In genomic region chr15:96936705-96937346, GRCm38 (mm10) we compare ENCODE assay signal across 9 mouse cellular contexts.
A peak's percentile ranks its signal among the peaks of the same experiment; 100 is the strongest.
DNase-seq lines count a peak whose midpoint lies in the region; ATAC-seq and TF ChIP-seq lines count a peak whose summit lies in the region.
"Had no signal": no experiment of that assay in that cellular context is flagged by ENCODE, and none has a peak within 500 bp of the region (broad histone marks: within the 10 kb centered on the region; RNA-seq: fewer than 3 reads in every experiment).

No protein-coding gene starts in this region.

- peak; percentile 100 for TF ChIP-seq CTCF in brain, embryonic 14.5 days (IDR thresholded peaks at IDR 0.05; ENCODE audit: borderline replicate concordance, extremely low read depth, insufficient read depth, insufficient read length)

- ATAC-seq in erythroblast, adult 5-6 weeks (replicated peaks; ENCODE audit: low FRiP score, poor library complexity, severe bottlenecking), result peak; percentile 95
- peak; percentile 68; the same call in 1 of the 2 replicates for ATAC-seq in heart, embryonic 12.5 days (ENCODE audit: insufficient number of reproducible peaks, low FRiP score)
- peak; percentile 92 for ATAC-seq in kidney, embryonic 16.5 days (ENCODE audit: low FRiP score, low TSS enrichment)
- peak; percentile 100 for ATAC-seq in monocyte, adult 5-6 weeks (replicated peaks; ENCODE audit: insufficient number of reproducible peaks, low FRiP score, low TSS enrichment, poor library complexity, severe bottlenecking)

- 7% methylated on average over 18 of the region's 18 CpGs for WGBS in heart, embryonic 12.5 days
- 4% methylated on average over 18 of the region's 18 CpGs for WGBS in kidney, embryonic 16.5 days

- no peak for TF ChIP-seq POLR2A in brain, embryonic 14.5 days (IDR thresholded peaks at IDR 0.05; ENCODE audit: borderline replicate concordance, extremely low read depth, insufficient read depth, insufficient read length, poor library complexity, severe bottlenecking)

- H3K36me3 ChIP-seq in heart, embryonic 12.5 days, result no peaks in the 10 kb centered on the region
- H3K36me3 ChIP-seq in kidney, embryonic 16.5 days (ENCODE audit: insufficient read depth, low read length), result no peaks in the 10 kb centered on the region

- H3K4me2 ChIP-seq in heart, embryonic 12.5 days, result peak overlapping the region; percentile 64
- H3K4me2 ChIP-seq in kidney, embryonic 16.5 days (replicated peaks; ENCODE audit: low read depth, low read length), result peak overlapping the region; percentile 46

- H3K9ac ChIP-seq in heart, embryonic 12.5 days, result peak overlapping the region; percentile 62
- H3K9ac ChIP-seq in kidney, embryonic 16.5 days (replicated peaks; ENCODE audit: low read length), result no peak overlapping the region

- H3K4me1 ChIP-seq in heart, embryonic 12.5 days (replicated peaks), result peaks cover 13% of the 10 kb centered on the region
- no peaks in the 10 kb centered on the region for H3K4me1 ChIP-seq in kidney, embryonic 16.5 days (ENCODE audit: insufficient read depth, low read length)

- no peaks in the 10 kb centered on the region for H3K27me3 ChIP-seq in heart, embryonic 12.5 days (replicated peaks)
- no peaks in the 10 kb centered on the region for H3K27me3 ChIP-seq in kidney, embryonic 16.5 days (ENCODE audit: insufficient read depth, low read length)

- no peak overlapping the region for H3K27ac ChIP-seq in heart, embryonic 12.5 days (ENCODE audit: poor library complexity, severe bottlenecking)
- H3K27ac ChIP-seq in kidney, embryonic 16.5 days (ENCODE audit: low read length), result no peak overlapping the region

- peak; percentile 90 for DNase-seq in CD4-positive helper T cell, adult 2 months (ENCODE audit: low read depth, low spot score)
- peak; percentile 96 for DNase-seq in brain, embryonic 14.5 days (ENCODE audit: low read depth)
- peak; percentile 83 for DNase-seq in liver
- peak; percentile 79 to 91 for DNase-seq in spleen, postnatal 4 days (ENCODE audit: low spot score in 2 of 2)

- H3K9me3 ChIP-seq in heart, embryonic 12.5 days (replicated peaks), result no peaks in the 10 kb centered on the region
- no peaks in the 10 kb centered on the region for H3K9me3 ChIP-seq in kidney, embryonic 16.5 days (ENCODE audit: low read length)

- peak overlapping the region; percentile 33 for H3K4me3 ChIP-seq in heart, embryonic 12.5 days
- peak overlapping the region; percentile 20; the same call in 1 of the 2 replicates for H3K4me3 ChIP-seq in kidney, embryonic 16.5 days (ENCODE audit: low read length)
- H3K4me3 ChIP-seq: erythroblast, embryonic 14.5 days had no signal
